Mouse (Mus musculus): ENCODE results near the gene Fgf3.

DNA sequence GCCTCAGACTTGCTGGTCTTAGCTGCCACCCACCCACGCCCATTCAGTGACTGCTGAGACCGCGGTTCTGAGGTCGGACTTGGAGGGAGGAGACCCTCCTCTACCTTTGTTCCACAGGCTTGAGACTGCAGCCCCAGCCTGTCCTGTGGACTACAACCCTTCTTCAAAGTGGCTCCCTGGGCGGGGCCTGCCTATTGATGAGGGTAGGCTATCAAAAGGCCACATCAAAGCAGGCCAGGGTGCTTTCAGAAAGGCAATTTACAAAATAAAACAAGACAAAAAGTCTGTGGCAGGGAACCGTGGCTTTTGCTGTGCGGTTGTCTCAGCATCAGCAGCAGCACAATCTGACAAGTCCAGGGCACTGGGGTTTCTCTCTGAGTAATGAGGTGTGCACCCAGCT lies 16.0 kb upstream of the Fgf3 start:
- TF ChIP-seq CTCF (IDR thresholded peaks at IDR 0.05; ENCODE audit: control insufficient read depth, insufficient read depth, insufficient replicate concordance, low read depth, low read length), result no peak
- TF ChIP-seq POLR2A (IDR thresholded peaks at IDR 0.05; ENCODE audit: control insufficient read depth, low read depth, low read length), result no peak

Measured in testis, adult 2 months (tissue).